27 mouse cellular contexts compared by ENCODE assay signal in the genomic region with DNA sequence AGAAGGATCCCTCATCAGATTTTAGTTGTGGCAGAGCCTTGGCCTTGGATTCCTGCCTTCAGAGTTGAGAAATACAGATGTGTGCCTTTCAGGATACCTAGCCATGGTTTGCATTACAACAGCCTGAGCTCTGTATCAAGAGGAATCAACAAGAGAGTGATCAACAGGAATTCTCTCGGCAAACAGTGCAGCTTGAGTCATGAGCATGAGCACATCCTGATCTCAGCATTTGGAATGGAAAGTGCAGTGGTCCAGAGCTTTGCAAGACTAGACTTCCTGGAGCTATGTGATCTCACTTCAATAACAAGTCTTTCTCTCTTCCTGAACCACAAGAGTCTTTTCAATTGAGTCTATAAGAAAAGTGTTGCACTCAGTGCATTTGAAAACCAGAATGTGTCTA.
"Had no signal": no experiment of that assay in that cellular context is flagged by ENCODE, and none has a peak within 500 bp of the region (broad histone marks: within the 10 kb centered on the region; RNA-seq: fewer than 3 reads in every experiment).

No protein-coding gene starts in this region.

- H3K4me2 ChIP-seq: embryonic facial prominence, embryonic 12.5 days; embryonic facial prominence, embryonic 13.5 days; embryonic facial prominence, embryonic 15.5 days; forebrain, embryonic 12.5 days; forebrain, embryonic 13.5 days; forebrain, embryonic 15.5 days had no signal

- H3K36me3 ChIP-seq: embryonic facial prominence, embryonic 10.5 days; embryonic facial prominence, embryonic 12.5 days; embryonic facial prominence, embryonic 13.5 days; embryonic facial prominence, embryonic 15.5 days; forebrain, embryonic 10.5 days; forebrain, embryonic 12.5 days; forebrain, embryonic 15.5 days had no signal

- H3K27ac ChIP-seq: embryonic facial prominence, embryonic 10.5 days; embryonic facial prominence, embryonic 12.5 days; embryonic facial prominence, embryonic 13.5 days; embryonic facial prominence, embryonic 15.5 days; forebrain, embryonic 10.5 days; forebrain, embryonic 12.5 days; forebrain, embryonic 13.5 days; forebrain, embryonic 15.5 days; gastrocnemius, adult 2 months; heart, adult 2 months had no signal

- H3K4me1 ChIP-seq: embryonic facial prominence, embryonic 10.5 days; embryonic facial prominence, embryonic 12.5 days; embryonic facial prominence, embryonic 13.5 days; embryonic facial prominence, embryonic 15.5 days; forebrain, embryonic 10.5 days; forebrain, embryonic 12.5 days; forebrain, embryonic 13.5 days; forebrain, embryonic 15.5 days had no signal

- DNase-seq: cerebellum, adult 9-10 months; cerebellum, adult 9-11 months; cerebellum, postnatal 10 days; cerebellum, postnatal 14 days; cerebellum, postnatal 25 days; cerebellum, postnatal 36 days; embryo, embryonic 11 days; forebrain, postnatal 0 days; gastrocnemius, adult 2 months; gastrocnemius, postnatal 10 days; gastrocnemius, postnatal 14 days; gastrocnemius, postnatal 25 days; gastrocnemius, postnatal 36 days; heart, adult 11 months; heart, adult 18-20 months; heart, adult 2 months had no signal

- H3K9ac ChIP-seq: embryonic facial prominence, embryonic 12.5 days; embryonic facial prominence, embryonic 13.5 days; embryonic facial prominence, embryonic 15.5 days; forebrain, embryonic 12.5 days; forebrain, embryonic 13.5 days; forebrain, embryonic 15.5 days; forebrain, postnatal 0 days had no signal

- H3K4me3 ChIP-seq: embryonic facial prominence, embryonic 10.5 days; embryonic facial prominence, embryonic 12.5 days; embryonic facial prominence, embryonic 13.5 days; embryonic facial prominence, embryonic 15.5 days; erythroblast, embryonic 14.5 days; forebrain, embryonic 10.5 days; forebrain, embryonic 12.5 days; forebrain, embryonic 13.5 days; forebrain, embryonic 15.5 days; gastrocnemius, adult 2 months; heart, adult 2 months had no signal

- H3K9me3 ChIP-seq: embryonic facial prominence, embryonic 10.5 days; embryonic facial prominence, embryonic 12.5 days; embryonic facial prominence, embryonic 13.5 days; embryonic facial prominence, embryonic 15.5 days; forebrain, embryonic 10.5 days; forebrain, embryonic 12.5 days; forebrain, embryonic 13.5 days; forebrain, embryonic 15.5 days had no signal

- ATAC-seq: forebrain, embryonic 13.5 days; forebrain, embryonic 14.5 days; forebrain, embryonic 15.5 days; forebrain, embryonic 16.5 days; forebrain, postnatal 0 days had no signal

- H3K27me3 ChIP-seq: embryonic facial prominence, embryonic 12.5 days; embryonic facial prominence, embryonic 13.5 days; embryonic facial prominence, embryonic 15.5 days; forebrain, embryonic 12.5 days; forebrain, embryonic 13.5 days; forebrain, embryonic 15.5 days had no signal
